Mouse (Mus musculus) cerebellum, adult 2 months (tissue): ENCODE measurements around the gene BC052040. TPM values are rescaled to one million over a fixed set of nuclear protein-coding genes. Genes with fewer than 3 reads are reported as not detected.

ENCODE experiments used
- DNase-seq, 2 experiments: peaks; one replicate each; pipeline ENCODE4 v3.0.0; 2021
- H3K27ac ChIP-seq: fragments of 200-500 bp; 2 replicates; pipeline ENCODE4 v1.5.1; 2012; ENCODE audit warnings: low read length, control low read depth, inconsistent platforms; ENCODE audit not compliant: insufficient read depth
- H3K27me3 ChIP-seq: fragments of 200-500 bp; 2 replicates; pipeline ENCODE4 v1.6.1; 2012; ENCODE audit warnings: inconsistent platforms, mild to moderate bottlenecking, low read length, moderate library complexity; ENCODE audit not compliant: control insufficient read depth, insufficient read depth
- H3K4me1 ChIP-seq: fragments of 200-500 bp; 2 replicates; pipeline ENCODE4 v1.6.1; 2011; ENCODE audit warnings: low read length; ENCODE audit not compliant: control insufficient read depth, insufficient read depth
- H3K4me3 ChIP-seq: fragments of 200-500 bp; replicated peaks from 2 replicates; pipeline ENCODE3; 2011; ENCODE audit warnings: mild to moderate bottlenecking, low read depth, low read length, control low read depth; ENCODE audit not compliant: insufficient read depth
- CTCF ChIP-seq: fragments of 200-500 bp; IDR thresholded peaks from 2 replicates; pipeline ENCODE4 v1.5.1; 2011; ENCODE audit warnings: low read depth, mild to moderate bottlenecking, control low read depth, low read length, moderate library complexity, borderline replicate concordance; ENCODE audit not compliant: insufficient read depth
- POLR2A ChIP-seq: fragments of 200-500 bp; IDR thresholded peaks from 2 replicates; pipeline ENCODE4 v1.6.1; 2011; ENCODE audit warnings: low read length, control low read depth, borderline replicate concordance; ENCODE audit not compliant: insufficient read depth
- WGBS: fragments of 180-500 bp; shearing (Covaris S2); methylation state at CpG from one replicate; pipeline ENCODE4 v1.1.7; 2018; 5-methylcytosine and 5-hydroxymethylcytosine counted together
- polyA plus RNA-seq: library from polyadenylated mRNA; depleted of rRNA; stranded (reverse); fragments of >200 nt; gene quantifications from 2 replicates; pipeline ENCODE4 v1.2.3, GENCODE M21; 2012

Gene BC052040
- polyA plus RNA-seq, 1 experiment = 7.4 TPM

DNA sequence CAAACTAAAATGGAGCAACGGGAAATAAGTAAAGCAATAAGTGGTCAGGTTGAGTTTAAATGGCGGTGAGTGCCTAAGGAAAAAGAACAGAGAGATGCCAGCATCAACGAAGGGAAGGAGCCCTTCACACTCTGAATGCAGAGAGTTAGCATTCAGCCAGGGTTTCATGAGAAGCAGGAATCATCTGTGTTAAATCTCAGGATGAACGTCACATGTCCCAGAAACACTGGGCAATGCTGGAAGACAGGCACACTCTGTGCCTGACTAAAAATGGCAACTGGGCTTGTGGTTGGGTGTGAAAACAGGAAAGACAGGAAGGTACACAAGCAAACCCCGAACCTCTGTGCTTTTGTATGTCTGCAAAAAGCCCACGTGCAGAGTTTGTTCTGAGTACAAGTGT lies 217.3 kb downstream of the BC052040 start:
- no peak for DNase-seq
- WGBS = 83% methylated on average over 6 of the region's 6 CpGs
- no peaks in the 10 kb centered on the region for H3K27me3 ChIP-seq
- H3K4me3 ChIP-seq = no peak overlapping the region
- TF ChIP-seq CTCF = no peak
- no peak for TF ChIP-seq POLR2A
- H3K27ac ChIP-seq = no peak overlapping the region
- H3K4me1 ChIP-seq = no peaks in the 10 kb centered on the region

DNA sequence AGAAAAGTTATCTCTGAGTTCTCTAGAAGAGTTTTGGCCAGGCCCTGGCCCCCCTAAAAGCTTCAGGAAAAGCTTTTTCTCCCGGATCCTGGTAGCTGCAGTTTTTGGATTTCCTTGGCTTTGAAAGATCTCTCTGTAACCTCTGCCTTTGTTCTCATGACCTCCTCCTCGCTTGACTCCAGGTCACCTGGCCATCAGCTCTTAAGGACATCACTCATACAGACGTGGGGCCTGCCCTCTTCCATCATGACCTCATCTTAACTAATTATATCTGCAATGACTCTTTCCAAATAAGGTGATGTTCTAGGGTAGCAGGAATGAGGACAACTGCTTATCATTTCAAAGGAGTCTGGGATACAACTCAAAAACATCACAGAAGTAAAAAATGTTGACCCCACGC lies 226.9 kb downstream of the BC052040 start:
- H3K27me3 ChIP-seq = no peaks in the 10 kb centered on the region
- TF ChIP-seq CTCF = no peak
- no peak for TF ChIP-seq POLR2A
- no peak overlapping the region for H3K4me3 ChIP-seq
- H3K4me1 ChIP-seq = no peaks in the 10 kb centered on the region
- no peak overlapping the region for H3K27ac ChIP-seq
- no peak for DNase-seq
- WGBS = 70% methylated on average over 4 of the region's 4 CpGs

DNA sequence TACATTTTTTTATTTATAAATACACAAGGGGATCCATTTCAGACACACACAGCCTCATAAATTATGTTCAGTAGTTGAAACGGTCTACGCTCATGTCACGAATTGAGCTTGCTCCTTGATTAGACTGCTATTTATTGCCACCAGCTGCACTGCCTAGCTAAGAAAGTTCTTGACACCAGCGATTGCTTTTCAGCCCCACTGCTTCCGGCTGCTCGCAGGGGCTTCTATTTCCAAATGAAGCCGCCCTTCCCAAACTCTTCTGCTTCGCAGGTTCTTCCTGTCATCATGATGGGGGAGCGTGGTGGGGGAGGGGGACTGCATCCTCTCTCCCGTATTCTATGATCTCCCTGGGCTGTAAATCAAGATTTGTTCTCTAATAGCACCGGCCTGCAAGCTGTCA lies 231.8 kb downstream of the BC052040 start:
- Histone ChIP-seq H3K27me3 (no peaks in the 10 kb centered on the region), H3K4me1 (no peaks in the 10 kb centered on the region), H3K4me3 (no peak overlapping the region), H3K27ac (no peak overlapping the region)
- WGBS = 21% methylated on average over 11 of the region's 11 CpGs
- TF ChIP-seq CTCF = no peak
- TF ChIP-seq POLR2A = no peak
- no peak for DNase-seq

DNA sequence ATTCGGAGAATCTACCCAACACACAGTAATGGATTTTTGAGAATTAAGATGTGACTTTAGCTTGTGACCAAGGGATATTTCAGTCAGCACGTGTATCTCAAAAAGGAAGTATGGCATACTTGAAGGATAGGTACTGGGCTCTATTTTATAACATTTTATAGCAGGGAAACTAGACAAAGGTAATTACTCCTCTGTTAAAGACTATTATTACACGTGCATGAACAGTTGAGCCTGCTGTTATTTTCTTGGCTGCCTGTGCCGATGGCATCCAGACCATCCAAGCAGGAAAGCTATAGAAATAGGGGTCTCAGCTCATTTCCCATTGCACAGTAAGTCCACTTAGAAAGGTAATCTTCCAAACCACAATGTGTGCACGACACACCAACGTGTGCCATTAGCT lies 232.2 kb downstream of the BC052040 start:
- TF ChIP-seq POLR2A = no peak
- TF ChIP-seq CTCF = no peak
- no peak overlapping the region for H3K4me3 ChIP-seq
- WGBS = 52% methylated on average over 6 of the region's 6 CpGs
- H3K27me3 ChIP-seq = no peaks in the 10 kb centered on the region
- H3K4me1 ChIP-seq = no peaks in the 10 kb centered on the region
- no peak for DNase-seq
- no peak overlapping the region for H3K27ac ChIP-seq

DNA sequence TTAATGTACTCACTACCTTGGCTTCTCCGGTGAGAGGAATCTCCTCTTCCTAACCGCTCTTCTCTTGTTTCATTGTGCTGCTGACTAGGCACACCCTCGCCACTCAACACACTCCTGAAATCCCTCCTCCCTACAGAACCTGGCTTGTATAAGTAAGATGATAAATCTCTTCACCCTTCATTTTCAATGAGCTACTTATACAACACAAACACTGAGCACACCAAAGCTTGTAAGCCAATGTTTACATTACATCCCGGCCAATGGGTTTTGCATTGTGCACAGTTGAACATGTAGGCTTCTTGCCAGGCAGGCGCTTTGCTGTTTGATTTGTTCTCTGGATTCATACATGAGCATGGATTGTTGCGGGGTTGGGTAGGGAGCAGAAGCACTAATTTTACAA lies 236.4 kb downstream of the BC052040 start:
- Histone ChIP-seq H3K27ac (no peak overlapping the region), H3K4me3 (no peak overlapping the region), H3K4me1 (no peaks in the 10 kb centered on the region), H3K27me3 (no peaks in the 10 kb centered on the region; the same call in 1 of the 2 replicates)
- no peak for TF ChIP-seq POLR2A
- no peak for TF ChIP-seq CTCF
- DNase-seq = no peak
- 88% methylated on average over 6 of the region's 6 CpGs for WGBS

DNA sequence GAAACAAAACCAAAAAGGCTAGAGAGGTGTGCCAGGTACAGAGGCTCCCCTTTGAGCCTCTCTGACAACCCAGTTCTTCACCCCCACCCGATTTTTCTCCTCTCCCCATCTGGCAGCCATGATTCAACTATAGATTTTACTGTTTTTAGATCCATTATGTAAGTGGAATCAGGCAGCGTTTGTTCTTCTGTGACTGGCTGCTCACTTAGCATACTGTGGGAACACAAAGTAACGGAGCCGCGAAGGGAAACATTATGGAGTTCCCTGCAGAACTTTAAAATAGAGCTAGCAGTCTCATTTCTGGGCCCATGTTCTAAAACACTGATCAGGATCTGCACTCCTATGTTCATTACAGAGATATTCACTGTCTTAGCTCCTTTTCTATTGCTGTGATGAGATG lies 240.8 kb downstream of the BC052040 start:
- no peak overlapping the region for H3K27ac ChIP-seq

More for the DNA sequence above, 240.8 kb downstream of the BC052040 start:
- Histone ChIP-seq H3K27me3 (no peaks in the 10 kb centered on the region; the same call in 1 of the 2 replicates), H3K4me1 (no peaks in the 10 kb centered on the region), H3K4me3 (no peak overlapping the region)
- WGBS = 92% methylated on average over 5 of the region's 5 CpGs
- DNase-seq = no peak
- no peak for TF ChIP-seq POLR2A
- no peak for TF ChIP-seq CTCF
